Mouse (Mus musculus) lung, adult 2 months (tissue): ENCODE data around the gene Celf1.

ENCODE experiments used
- CTCF ChIP-seq: fragments of 200-500 bp; IDR thresholded peaks from 2 replicates; pipeline ENCODE4 v1.5.1; 2011; ENCODE audit warnings: mild to moderate bottlenecking, low read length, control low read depth; ENCODE audit not compliant: insufficient read depth
- POLR2A ChIP-seq: fragments of 200-500 bp; IDR thresholded peaks from 2 replicates; pipeline ENCODE4 v1.6.1; 2011; ENCODE audit warnings: low read depth, mild to moderate bottlenecking, control low read depth, low read length, borderline replicate concordance; ENCODE audit errors: extremely low read depth

- no peak for TF ChIP-seq CTCF
- TF ChIP-seq POLR2A, result no peak
These were observed 87.4 kb downstream of the Celf1 start for GRCm38 (mm10) chr2:91027391-91028214.
